Mouse (Mus musculus) liver, adult 2 months (tissue): ENCODE measurements around the gene Cadm1. TPM values are rescaled to one million over a fixed set of nuclear protein-coding genes. Genes with fewer than 3 reads are reported as not detected.

Source experiments
- DNase-seq: peaks from one replicate; pipeline ENCODE4 v3.0.0-alpha.2; 2011; ENCODE audit warnings: low read depth, low spot score; ENCODE audit errors: extremely low read depth
- H3K27ac ChIP-seq: fragments of 200-500 bp; replicated peaks from 2 replicates; pipeline ENCODE4 v1.5.1; 2012; ENCODE audit warnings: low read depth, mild to moderate bottlenecking, control low read depth, inconsistent platforms, low read length; ENCODE audit not compliant: insufficient read depth
- H3K27me3 ChIP-seq: fragments of 200-500 bp; 2 replicates; pipeline ENCODE4 v1.6.1; 2012; ENCODE audit warnings: mild to moderate bottlenecking, moderate library complexity, low read length, inconsistent platforms; ENCODE audit not compliant: control insufficient read depth, insufficient read depth
- H3K36me3 ChIP-seq: fragments of 200-500 bp; 2 replicates; pipeline ENCODE4 v1.6.1; 2012; ENCODE audit warnings: low read length, inconsistent platforms; ENCODE audit not compliant: control insufficient read depth, insufficient read depth
- H3K4me1 ChIP-seq: fragments of 200-500 bp; 2 replicates; pipeline ENCODE4 v1.6.1; 2011; ENCODE audit warnings: low read length; ENCODE audit not compliant: control insufficient read depth, insufficient read depth
- H3K4me3 ChIP-seq: fragments of 200-500 bp; 2 replicates; pipeline ENCODE4 v1.5.1; 2011; ENCODE audit warnings: low read depth, mild to moderate bottlenecking, control low read depth, low read length, moderate library complexity; ENCODE audit not compliant: insufficient read depth
- H3K79me2 ChIP-seq: fragments of 200-500 bp; 2 replicates; pipeline ENCODE4 v1.6.1; 2012; ENCODE audit warnings: inconsistent platforms, mild to moderate bottlenecking, low read length, moderate library complexity; ENCODE audit not compliant: control insufficient read depth, insufficient read depth
- H3K9ac ChIP-seq: fragments of 200-500 bp; 2 replicates; pipeline ENCODE4 v1.6.1; 2012; ENCODE audit warnings: low read depth, mild to moderate bottlenecking, control low read depth, inconsistent platforms, low read length
- CTCF ChIP-seq: fragments of 200-500 bp; IDR thresholded peaks from 2 replicates; pipeline ENCODE4 v1.5.1; 2011; ENCODE audit warnings: low read depth, low read length, control low read depth
- POLR2A ChIP-seq: fragments of 200-500 bp; IDR thresholded peaks from 2 replicates; pipeline ENCODE4 v1.6.1; 2011; ENCODE audit warnings: low read length, control low read depth; ENCODE audit not compliant: insufficient read depth; ENCODE audit errors: extremely low read depth
- WGBS: fragments of 180-500 bp; shearing (Covaris S2); methylation state at CpG from one replicate; pipeline ENCODE4 v1.1.7; 2018; 5-methylcytosine and 5-hydroxymethylcytosine counted together
- polyA plus RNA-seq: library from polyadenylated mRNA; depleted of rRNA; stranded (reverse); fragments of >200 nt; gene quantifications from 2 replicates; pipeline ENCODE4 v1.2.3, GENCODE M21; 2012
- total RNA-seq: library from RNA; depleted of rRNA; stranded (reverse); fragments of >200 nt; gene quantifications from 2 replicates; pipeline ENCODE4 v1.2.3, GENCODE M21; 2014

The Cadm1 gene
- total and polyA plus RNA-seq, 2 experiments: 12.5 to 21.4 TPM

DNA sequence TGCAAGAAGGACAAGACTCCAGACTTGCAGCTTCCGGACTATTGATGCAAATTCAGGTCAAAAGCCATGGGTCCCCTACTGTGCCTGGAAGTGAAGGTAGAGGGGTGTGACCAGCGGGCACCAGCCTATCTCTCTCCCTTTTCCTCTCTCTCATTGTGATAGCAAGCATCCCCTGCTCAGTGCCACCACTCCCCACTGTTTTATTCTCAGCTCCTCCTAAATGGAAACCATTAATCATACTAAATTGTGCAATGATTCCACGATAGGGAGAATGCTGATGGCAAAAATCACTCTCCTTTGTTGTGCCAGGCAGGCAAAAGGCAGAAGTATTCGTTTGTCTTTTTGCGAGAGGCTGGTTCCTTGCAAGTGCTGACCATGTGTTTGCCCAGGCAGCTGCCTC lies 328.2 kb downstream of the Cadm1 start:
- Histone ChIP-seq H3K79me2 (no peaks in the 10 kb centered on the region), H3K27me3 (no peaks in the 10 kb centered on the region), H3K27ac (no peak overlapping the region), H3K36me3 (no peaks in the 10 kb centered on the region), H3K9ac (no peak overlapping the region), H3K4me1 (no peaks in the 10 kb centered on the region), H3K4me3 (no peak overlapping the region)
- no peak for DNase-seq
- WGBS: 64% methylated on average over 5 of the region's 5 CpGs
- TF ChIP-seq CTCF (no peak), POLR2A (no peak)

DNA sequence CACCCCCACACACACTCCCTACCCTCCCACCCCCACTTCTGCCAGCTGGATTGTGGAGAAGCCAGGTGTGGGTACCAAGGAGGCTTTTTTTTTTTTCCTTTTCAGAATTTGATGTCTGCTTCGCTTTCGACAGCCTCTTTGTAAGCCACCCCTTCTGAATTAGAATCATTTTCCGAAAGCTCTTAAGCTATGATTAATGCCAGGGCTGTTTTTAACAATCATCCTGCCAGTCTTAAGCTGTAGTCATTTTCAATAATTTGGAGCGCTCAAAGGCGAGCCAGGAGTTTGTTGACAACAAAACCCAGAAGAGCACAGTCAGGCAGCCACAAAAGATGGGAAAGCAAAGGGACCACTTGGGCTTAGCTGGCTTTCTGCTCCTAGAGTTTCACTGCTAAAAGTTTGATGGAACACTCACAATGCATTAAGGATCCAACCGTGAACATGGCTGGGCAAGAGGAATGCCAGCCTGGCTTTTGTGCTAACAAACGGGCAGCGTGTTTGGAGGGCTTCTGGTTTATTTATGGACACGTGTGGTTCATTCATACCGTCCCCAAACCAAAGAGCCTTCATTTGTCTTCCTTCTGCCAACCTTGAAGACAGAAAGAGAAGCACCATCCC lies 328.9 kb downstream of the Cadm1 start:
- H3K27me3 ChIP-seq: no peaks in the 10 kb centered on the region
- 87% methylated on average over 10 of the region's 10 CpGs for WGBS
- H3K36me3 ChIP-seq: no peaks in the 10 kb centered on the region
- no peak overlapping the region for H3K27ac ChIP-seq
- TF ChIP-seq POLR2A (no peak), CTCF (no peak)
- H3K9ac ChIP-seq: no peak overlapping the region
- no peaks in the 10 kb centered on the region for H3K79me2 ChIP-seq
- DNase-seq: no peak
- H3K4me3 ChIP-seq: no peak overlapping the region
- H3K4me1 ChIP-seq: no peaks in the 10 kb centered on the region

GRCm38 (mm10) chr9:47860994-47861393 lies 331.0 kb downstream of the Cadm1 start:
- TF ChIP-seq POLR2A: no peak
- no peak for TF ChIP-seq CTCF
- H3K9ac ChIP-seq: no peak overlapping the region
- H3K27ac ChIP-seq: no peak overlapping the region
- DNase-seq: no peak
- H3K27me3 ChIP-seq: no peaks in the 10 kb centered on the region
- H3K4me3 ChIP-seq: no peak overlapping the region
- no peaks in the 10 kb centered on the region for H3K79me2 ChIP-seq
- no peaks in the 10 kb centered on the region for H3K36me3 ChIP-seq
- WGBS: 65% methylated on average over 3 of the region's 3 CpGs
- no peaks in the 10 kb centered on the region for H3K4me1 ChIP-seq

GRCm38 (mm10) chr9:47861783-47862182 lies 331.8 kb downstream of the Cadm1 start:
- no peaks in the 10 kb centered on the region for H3K36me3 ChIP-seq
- DNase-seq: no peak
- no peak overlapping the region for H3K4me3 ChIP-seq
- H3K9ac ChIP-seq: no peak overlapping the region
- H3K27ac ChIP-seq: no peak overlapping the region
- H3K4me1 ChIP-seq: no peaks in the 10 kb centered on the region
- H3K27me3 ChIP-seq: no peaks in the 10 kb centered on the region
- 76% methylated on average over 2 of the region's 2 CpGs for WGBS
- TF ChIP-seq POLR2A (no peak), CTCF (no peak)
- H3K79me2 ChIP-seq: no peaks in the 10 kb centered on the region

DNA sequence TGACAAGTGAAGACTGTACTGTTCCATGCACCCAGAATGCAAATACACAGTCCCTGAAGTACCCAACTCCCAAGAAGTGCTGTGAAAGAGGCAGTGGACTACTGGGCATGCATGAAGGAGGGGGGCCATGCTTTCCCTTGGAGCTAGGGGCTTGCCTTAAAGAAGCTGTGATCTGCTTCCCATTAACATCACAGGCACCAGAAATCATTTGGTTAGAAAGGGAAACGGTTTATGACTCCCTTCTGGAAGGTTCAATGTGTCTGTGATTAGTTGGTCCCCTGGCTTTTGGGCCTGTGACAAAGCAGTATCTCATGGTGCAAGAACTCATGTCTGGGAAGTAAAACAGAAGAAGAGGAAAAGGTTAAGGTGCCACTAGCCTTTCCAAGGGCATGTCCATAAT lies 336.0 kb downstream of the Cadm1 start:
- Histone ChIP-seq H3K27me3 (no peaks in the 10 kb centered on the region), H3K9ac (no peak overlapping the region), H3K79me2 (no peaks in the 10 kb centered on the region), H3K27ac (no peak overlapping the region), H3K36me3 (no peaks in the 10 kb centered on the region), H3K4me3 (no peak overlapping the region), H3K4me1 (no peaks in the 10 kb centered on the region)
- WGBS: 63% methylated on average over 1 of the region's 1 CpGs
- DNase-seq: no peak
- TF ChIP-seq CTCF (no peak), POLR2A (no peak)

- Histone ChIP-seq H3K4me1 (no peaks in the 10 kb centered on the region), H3K36me3 (no peaks in the 10 kb centered on the region), H3K27ac (no peak overlapping the region), H3K4me3 (no peak overlapping the region), H3K79me2 (no peaks in the 10 kb centered on the region), H3K27me3 (no peaks in the 10 kb centered on the region), H3K9ac (no peak overlapping the region)
- WGBS: 86% methylated on average over 7 of the region's 7 CpGs
- TF ChIP-seq CTCF (no peak), POLR2A (no peak)
- no peak for DNase-seq
Observed at GRCm38 (mm10) chr9:47867474-47867873, 337.5 kb downstream of the Cadm1 start.
